ENCODE assay signal across 15 mouse cellular contexts in genomic region chr13:64242721-64243120, GRCm38 (mm10).
"Had no signal": no experiment of that assay in that cellular context is flagged by ENCODE, and none has a peak within 500 bp of the region (broad histone marks: within the 10 kb centered on the region; RNA-seq: fewer than 3 reads in every experiment).

No protein-coding gene starts in this region.

- H3K4me2 ChIP-seq: neural tube, embryonic 15.5 days; stomach, embryonic 15.5 days had no signal

- H3K9ac ChIP-seq: neural tube, embryonic 15.5 days; stomach, embryonic 15.5 days had no signal

- H3K36me3 ChIP-seq: neural tube, embryonic 15.5 days; stomach, embryonic 15.5 days had no signal

- H3K4me3 ChIP-seq: neural tube, embryonic 15.5 days; stomach, embryonic 15.5 days had no signal

- DNase-seq: retina, postnatal 1 day; right cerebral cortex, adult 18-20 months; right cerebral cortex, postnatal 14 days; right cerebral cortex, postnatal 25 days; right cerebral cortex, postnatal 4 days; spleen, adult 18-20 months; thymus, adult 18-20 months; thymus, adult 2 months; thymus, postnatal 14 days; thymus, postnatal 25 days; thymus, postnatal 36 days; thymus, postnatal 4 days had no signal

- H3K27ac ChIP-seq: neural tube, embryonic 15.5 days; stomach, embryonic 15.5 days; stomach, postnatal 0 days had no signal

- H3K4me1 ChIP-seq: neural tube, embryonic 15.5 days; stomach, embryonic 15.5 days had no signal

- H3K27me3 ChIP-seq: neural tube, embryonic 15.5 days; stomach, embryonic 15.5 days had no signal

- H3K9me3 ChIP-seq: neural tube, embryonic 15.5 days; stomach, embryonic 15.5 days had no signal
